Mouse (Mus musculus): ENCODE data around the gene Zdhhc17. TPM values are rescaled to one million over a fixed set of nuclear protein-coding genes. Genes with fewer than 3 reads are reported as not detected.

Zdhhc17 gene
- total RNA-seq, 2 experiments from 2014 or later: 102 to 122 TPM

Other genes with a start within 250 kb of the Zdhhc17 start
- gene Csrp2, start 90.4 kb downstream of the Zdhhc17 start, total RNA-seq (2021): 10 to 100 TPM; 11.3 to 12.5 TPM
- 10 to 100 TPM; 83.9 to 99.7 TPM for gene Osbpl8, start 154.6 kb upstream of the Zdhhc17 start, total RNA-seq (2021)

Measured in left cerebral cortex, postnatal 36 days (tissue).